Mouse (Mus musculus): Measurements from ENCODE around the gene Akna. TPM values are rescaled to one million over a fixed set of nuclear protein-coding genes. Genes with fewer than 3 reads are reported as not detected.
"Not testable (repeated sequence)": the region's sequence is repeated elsewhere in the genome, so short reads cannot be mapped to it uniquely, and the experiment has no call there.

Gene Akna
- polyA plus RNA-seq, 2 experiments: 2.2 to 2.4 TPM

DNA sequence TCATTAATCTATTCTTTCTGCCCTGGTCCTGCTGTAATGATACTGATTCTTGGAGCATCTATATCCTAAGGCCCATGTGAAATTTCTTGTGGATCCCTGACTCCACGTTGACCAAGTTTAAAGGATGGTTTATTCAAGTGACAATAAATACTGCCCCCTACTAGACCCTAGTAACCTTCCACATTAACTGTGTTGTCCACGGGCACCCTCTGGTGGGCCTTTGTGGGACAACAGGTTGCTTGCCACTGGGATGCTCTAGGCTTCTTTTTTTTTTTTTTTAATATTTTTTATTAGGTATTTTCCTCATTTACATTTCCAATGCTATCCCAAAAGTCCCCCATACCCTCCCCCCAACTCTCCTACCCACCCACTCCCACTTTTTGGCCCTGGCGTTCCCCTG is 83.6 kb downstream of the Akna start:
- not testable (repeated sequence) for H3K36me3 ChIP-seq (replicated peaks; ENCODE audit: control insufficient read depth, insufficient read depth, low read depth); H3K4me1 ChIP-seq (replicated peaks; ENCODE audit: control insufficient read depth in 2 of 2, insufficient read depth in 2 of 2, low read length in 1 of 2); H3K9me3 ChIP-seq (ENCODE audit: control insufficient read depth, low read length); H3K4me3 ChIP-seq (ENCODE audit: insufficient read depth in 1 of 2, low read depth in 2 of 2, low read length in 2 of 2); DNase-seq (ENCODE audit: low read depth in 3 of 3, low spot score in 3 of 3); ATAC-seq (ENCODE audit: insufficient read depth); H3K27me3 ChIP-seq (ENCODE audit: control insufficient read depth, insufficient read depth, low read length); H3K4me2 ChIP-seq (ENCODE audit: low read depth); H3K9ac ChIP-seq (replicated peaks); H3K27ac ChIP-seq
- 14% methylated on average over 3 of the region's 3 CpGs for WGBS (ENCODE audit: insufficient replicate concordance)
- peak; percentile 62 for TF ChIP-seq CTCF (IDR thresholded peaks at IDR 0.05; ENCODE audit: low read depth)

Other genes starting within 250 kb of the Akna start
- 580 and 780 TPM in 2 replicates for gene Ambp, start 248.6 kb downstream of the Akna start, polyA plus RNA-seq (2012; rRNA removed)
- 691 and 797 TPM in 2 replicates for gene Ambp, start 248.6 kb downstream of the Akna start, polyA plus RNA-seq (2014; fragmentation: Nextera tagmentation; extraction: Ambion mirVana)
- 5.7 and 6.1 TPM in 2 replicates for gene Kif12, start 231.2 kb downstream of the Akna start, polyA plus RNA-seq (2012; rRNA removed)
- gene Kif12, start 231.2 kb downstream of the Akna start, polyA plus RNA-seq (2014; fragmentation: Nextera tagmentation; extraction: Ambion mirVana): 3.8 TPM in 2 replicates
- 3.8 and 4.2 TPM in 2 replicates for gene Col27a1, start 189.3 kb downstream of the Akna start, polyA plus RNA-seq (2012; rRNA removed)
- 0.75 and 1.2 TPM in 2 replicates for gene Col27a1, start 189.3 kb downstream of the Akna start, polyA plus RNA-seq (2014; fragmentation: Nextera tagmentation; extraction: Ambion mirVana)
- not detected in 2 replicates for gene Orm1, start 58.8 kb downstream of the Akna start, polyA plus RNA-seq (2012; rRNA removed)
- not detected in 2 replicates for gene Orm1, start 58.8 kb downstream of the Akna start, polyA plus RNA-seq (2014; fragmentation: Nextera tagmentation; extraction: Ambion mirVana)
- gene Orm3, start 47.2 kb downstream of the Akna start, polyA plus RNA-seq (2012; rRNA removed): not detected in 2 replicates
- gene Orm3, start 47.2 kb downstream of the Akna start, polyA plus RNA-seq (2014; fragmentation: Nextera tagmentation; extraction: Ambion mirVana): not detected in 2 replicates
- not detected in 2 replicates for gene Orm2, start 40.9 kb downstream of the Akna start, polyA plus RNA-seq (2012; rRNA removed)
- gene Orm2, start 40.9 kb downstream of the Akna start, polyA plus RNA-seq (2014; fragmentation: Nextera tagmentation; extraction: Ambion mirVana): not detected in 2 replicates
- gene Whrn, start 92.6 kb upstream of the Akna start, polyA plus RNA-seq (2012; rRNA removed): 0.53 and 0.61 TPM in 2 replicates
- 0.23 and 0.29 TPM in 2 replicates for gene Whrn, start 92.6 kb upstream of the Akna start, polyA plus RNA-seq (2014; fragmentation: Nextera tagmentation; extraction: Ambion mirVana)
- 27.1 and 42.6 TPM in 2 replicates for gene Atp6v1g1, start 141.4 kb upstream of the Akna start, polyA plus RNA-seq (2012; rRNA removed)
- 117 and 119 TPM in 2 replicates for gene Atp6v1g1, start 141.4 kb upstream of the Akna start, polyA plus RNA-seq (2014; fragmentation: Nextera tagmentation; extraction: Ambion mirVana)
- 3.5 and 5.1 TPM in 2 replicates for gene Tmem268, start 155.4 kb upstream of the Akna start, polyA plus RNA-seq (2012; rRNA removed)
- 7.8 and 7.9 TPM in 2 replicates for gene Tmem268, start 155.4 kb upstream of the Akna start, polyA plus RNA-seq (2014; fragmentation: Nextera tagmentation; extraction: Ambion mirVana)
- not detected in 2 replicates for gene Gm11213, start 201.9 kb upstream of the Akna start, polyA plus RNA-seq (2012; rRNA removed)
- not detected in 2 replicates for gene Gm11213, start 201.9 kb upstream of the Akna start, polyA plus RNA-seq (2014; fragmentation: Nextera tagmentation; extraction: Ambion mirVana)
- gene Tex48, start 219.1 kb upstream of the Akna start, polyA plus RNA-seq (2012; rRNA removed): not detected in 2 replicates
- gene Tex48, start 219.1 kb upstream of the Akna start, polyA plus RNA-seq (2014; fragmentation: Nextera tagmentation; extraction: Ambion mirVana): not detected in 2 replicates